Comparison of ENCODE assay signal across 25 mouse cellular contexts in the genomic region with DNA sequence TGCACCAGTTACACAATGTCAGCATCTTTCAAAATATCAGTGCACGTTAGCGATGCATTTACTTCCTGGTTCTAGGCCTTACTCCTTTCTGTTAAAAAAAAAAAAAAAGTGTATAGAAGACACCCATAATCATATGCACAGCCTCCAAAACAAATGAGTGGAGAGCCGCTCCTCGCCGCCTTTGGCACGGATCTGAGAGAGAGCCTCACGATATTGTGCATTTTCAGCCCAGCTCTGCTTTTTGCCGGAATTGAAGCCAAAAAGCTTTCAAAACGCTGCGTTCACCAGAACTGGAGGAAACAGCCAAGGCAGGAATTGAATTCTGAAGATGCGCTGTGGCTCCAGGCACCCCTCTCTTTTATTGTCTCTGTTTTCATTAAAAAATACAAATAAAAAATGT. TPM values are rescaled to one million over a fixed set of nuclear protein-coding genes. Genes with fewer than 3 reads are reported as not detected.
DNase-seq lines count a peak whose midpoint lies in the region; ATAC-seq and TF ChIP-seq lines count a peak whose summit lies in the region.
"Had no signal": no experiment of that assay in that cellular context is flagged by ENCODE, and none has a peak within 500 bp of the region (broad histone marks: within the 10 kb centered on the region; RNA-seq: fewer than 3 reads in every experiment).

No protein-coding gene starts in this region.

- no peak overlapping the region for H3K4me2 ChIP-seq in forebrain, embryonic 13.5 days
- H3K4me2 ChIP-seq in hindbrain, postnatal 0 days (ENCODE audit: low read depth, low read length), result no peak overlapping the region
- no peak overlapping the region for H3K4me2 ChIP-seq in hindbrain, embryonic 16.5 days (ENCODE audit: low read length)
- H3K4me2 ChIP-seq in midbrain, embryonic 14.5 days (ENCODE audit: low read length), result no peak overlapping the region
- H3K4me2 ChIP-seq in midbrain, embryonic 15.5 days, result no peak overlapping the region
- H3K4me2 ChIP-seq: embryonic facial prominence, embryonic 12.5 days; hindbrain, embryonic 12.5 days had no signal

- H3K27me3 ChIP-seq in forebrain, embryonic 13.5 days, result peaks cover 71% of the 10 kb centered on the region
- H3K27me3 ChIP-seq in forebrain, embryonic 10.5 days (ENCODE audit: poor library complexity, severe bottlenecking), result peaks cover 76% of the 10 kb centered on the region
- H3K27me3 ChIP-seq in hindbrain, postnatal 0 days (ENCODE audit: insufficient read depth, low read length), result peaks cover 3% of the 10 kb centered on the region
- no peaks in the 10 kb centered on the region for H3K27me3 ChIP-seq in hindbrain, embryonic 16.5 days (replicated peaks; ENCODE audit: control insufficient read depth, insufficient read depth, low read length)
- H3K27me3 ChIP-seq in midbrain, embryonic 14.5 days (ENCODE audit: control insufficient read depth, insufficient read depth, low read length), result peaks cover 9% of the 10 kb centered on the region; the same call in 1 of the 2 replicates
- H3K27me3 ChIP-seq in midbrain, embryonic 15.5 days (replicated peaks), result peaks cover 3% of the 10 kb centered on the region; the same call in 1 of the 2 replicates
- H3K27me3 ChIP-seq: embryonic facial prominence, embryonic 12.5 days had no signal

- H3K9me3 ChIP-seq in forebrain, embryonic 13.5 days (replicated peaks), result no peaks in the 10 kb centered on the region
- no peaks in the 10 kb centered on the region for H3K9me3 ChIP-seq in forebrain, embryonic 10.5 days
- H3K9me3 ChIP-seq in hindbrain, postnatal 0 days (ENCODE audit: low read length), result no peaks in the 10 kb centered on the region
- H3K9me3 ChIP-seq in hindbrain, embryonic 16.5 days (ENCODE audit: control insufficient read depth, low read length), result no peaks in the 10 kb centered on the region
- H3K9me3 ChIP-seq in midbrain, embryonic 14.5 days (ENCODE audit: control insufficient read depth, low read length), result no peaks in the 10 kb centered on the region
- H3K9me3 ChIP-seq in midbrain, embryonic 15.5 days, result no peaks in the 10 kb centered on the region
- H3K9me3 ChIP-seq: embryonic facial prominence, embryonic 12.5 days; heart, embryonic 10.5 days; hindbrain, embryonic 12.5 days had no signal

- no peak for DNase-seq in forebrain, embryonic 10.5 days (ENCODE audit: extremely low spot score, low spot score)
- peak; percentile 55 for DNase-seq in hindbrain, postnatal 0 days (ENCODE audit: low spot score)
- peak; percentile 32 for DNase-seq in midbrain, embryonic 14.5 days
- peak; percentile 74 for DNase-seq in brain, embryonic 14.5 days (ENCODE audit: low read depth)
- DNase-seq in cerebellum, postnatal 36 days, result no peak
- DNase-seq: adrenal gland, postnatal 10 days; cerebellum, adult 18-20 months; cerebellum, adult 9-11 months; embryo, embryonic 11 days; gastrocnemius, postnatal 10 days; heart, adult 18-20 months; heart, postnatal 10 days; heart, postnatal 4 days had no signal

- no peak overlapping the region for H3K27ac ChIP-seq in forebrain, embryonic 13.5 days
- H3K27ac ChIP-seq in forebrain, embryonic 10.5 days, result no peak overlapping the region
- H3K27ac ChIP-seq in hindbrain, postnatal 0 days, result no peak overlapping the region
- H3K27ac ChIP-seq in hindbrain, embryonic 16.5 days (ENCODE audit: low read depth, low read length), result no peak overlapping the region
- no peak overlapping the region for H3K27ac ChIP-seq in midbrain, embryonic 14.5 days (replicated peaks; ENCODE audit: low read depth, low read length)
- no peak overlapping the region for H3K27ac ChIP-seq in midbrain, embryonic 15.5 days
- H3K27ac ChIP-seq: embryonic facial prominence, embryonic 12.5 days; heart, embryonic 10.5 days; hindbrain, embryonic 12.5 days had no signal

- 66% methylated on average over 11 of the region's 11 CpGs for WGBS in forebrain, embryonic 13.5 days
- 93% methylated on average over 11 of the region's 11 CpGs for WGBS in forebrain, embryonic 10.5 days
- 53% methylated on average over 11 of the region's 11 CpGs for WGBS in hindbrain, postnatal 0 days
- WGBS in hindbrain, embryonic 16.5 days, result 58% methylated on average over 11 of the region's 11 CpGs
- 79% methylated on average over 11 of the region's 11 CpGs for WGBS in midbrain, embryonic 14.5 days
- WGBS in midbrain, embryonic 15.5 days, result 67% methylated on average over 11 of the region's 11 CpGs

- H3K4me1 ChIP-seq in forebrain, embryonic 13.5 days, result peaks cover 21% of the 10 kb centered on the region
- no peaks in the 10 kb centered on the region for H3K4me1 ChIP-seq in forebrain, embryonic 10.5 days
- H3K4me1 ChIP-seq in hindbrain, postnatal 0 days (ENCODE audit: insufficient read depth, low read length), result no peaks in the 10 kb centered on the region
- no peaks in the 10 kb centered on the region for H3K4me1 ChIP-seq in hindbrain, embryonic 16.5 days (ENCODE audit: control insufficient read depth, insufficient read depth, low read depth, low read length)
- H3K4me1 ChIP-seq in midbrain, embryonic 14.5 days (ENCODE audit: control insufficient read depth, insufficient read depth, low read length), result 0 out of 2 replicates have a peak, but pooled peaks cover 3% of the 10 kb centered on the region
- H3K4me1 ChIP-seq in midbrain, embryonic 15.5 days, result no peaks in the 10 kb centered on the region
- H3K4me1 ChIP-seq: embryonic facial prominence, embryonic 12.5 days; hindbrain, embryonic 12.5 days had no signal

- peak; percentile 21; the same call in 1 of the 2 replicates for ATAC-seq in forebrain, embryonic 13.5 days
- no peak for ATAC-seq in hindbrain, postnatal 0 days
- ATAC-seq in hindbrain, embryonic 16.5 days, result no peak
- no peak for ATAC-seq in midbrain, embryonic 14.5 days (ENCODE audit: low FRiP score, low TSS enrichment)
- ATAC-seq in midbrain, embryonic 15.5 days (replicated peaks), result no peak
- ATAC-seq: inflammation-experienced regulatory T-cells, adult 6 months; intestine, postnatal 0 days had no signal

- no peak overlapping the region for H3K9ac ChIP-seq in forebrain, embryonic 13.5 days
- no peak overlapping the region for H3K9ac ChIP-seq in hindbrain, postnatal 0 days (replicated peaks; ENCODE audit: low read length)
- H3K9ac ChIP-seq in hindbrain, embryonic 16.5 days (ENCODE audit: low read depth, low read length), result no peak overlapping the region
- no peak overlapping the region for H3K9ac ChIP-seq in midbrain, embryonic 14.5 days (replicated peaks; ENCODE audit: low read length)
- H3K9ac ChIP-seq in midbrain, embryonic 15.5 days, result no peak overlapping the region
- H3K9ac ChIP-seq: embryonic facial prominence, embryonic 12.5 days; hindbrain, embryonic 12.5 days had no signal

- H3K36me3 ChIP-seq in forebrain, embryonic 13.5 days (ENCODE audit: poor library complexity, severe bottlenecking), result peaks cover 3% of the 10 kb centered on the region; the same call in 1 of the 2 replicates
- no peaks in the 10 kb centered on the region for H3K36me3 ChIP-seq in forebrain, embryonic 10.5 days (replicated peaks)
- no peaks in the 10 kb centered on the region for H3K36me3 ChIP-seq in hindbrain, postnatal 0 days (ENCODE audit: insufficient read depth, low read length)
- H3K36me3 ChIP-seq in hindbrain, embryonic 16.5 days (ENCODE audit: control insufficient read depth, insufficient read depth, low read length), result no peaks in the 10 kb centered on the region
- H3K36me3 ChIP-seq in midbrain, embryonic 14.5 days (ENCODE audit: control insufficient read depth, insufficient read depth, low read length), result no peaks in the 10 kb centered on the region
- no peaks in the 10 kb centered on the region for H3K36me3 ChIP-seq in midbrain, embryonic 15.5 days (replicated peaks)
- H3K36me3 ChIP-seq: embryonic facial prominence, embryonic 12.5 days; heart, embryonic 10.5 days; hindbrain, embryonic 12.5 days had no signal

- no peak overlapping the region for H3K4me3 ChIP-seq in forebrain, embryonic 13.5 days
- H3K4me3 ChIP-seq in forebrain, embryonic 10.5 days, result no peak overlapping the region
- H3K4me3 ChIP-seq in hindbrain, postnatal 0 days (ENCODE audit: low read length), result no peak overlapping the region
- H3K4me3 ChIP-seq in hindbrain, embryonic 16.5 days (ENCODE audit: low read length), result no peak overlapping the region
- H3K4me3 ChIP-seq in midbrain, embryonic 14.5 days (replicated peaks; ENCODE audit: low read depth, low read length), result no peak overlapping the region
- no peak overlapping the region for H3K4me3 ChIP-seq in midbrain, embryonic 15.5 days
- H3K4me3 ChIP-seq: embryonic facial prominence, embryonic 12.5 days; heart, embryonic 10.5 days; hindbrain, embryonic 12.5 days had no signal

- no peak for TF ChIP-seq POLR2A in brain, embryonic 14.5 days (IDR thresholded peaks at IDR 0.05; ENCODE audit: borderline replicate concordance, extremely low read depth, insufficient read depth, insufficient read length, poor library complexity, severe bottlenecking)

- TF ChIP-seq CTCF in hindbrain, postnatal 0 days (IDR thresholded peaks at IDR 0.05; ENCODE audit: low read depth), result no peak
- no peak for TF ChIP-seq CTCF in brain, embryonic 14.5 days (IDR thresholded peaks at IDR 0.05; ENCODE audit: borderline replicate concordance, extremely low read depth, insufficient read depth, insufficient read length)

RNA-seq across cellular contexts. Expression of a gene that starts 48.2 kb away (rescaled TPM):
- polyA plus RNA-seq in forebrain, embryonic 13.5 days (2015; fragmentation: Nextera tagmentation; extraction: Ambion mirVana), result 7.7 and 8.8 TPM in 2 replicates
- 4.2 and 4.3 TPM in 2 replicates for polyA plus RNA-seq in forebrain, embryonic 10.5 days (2016; fragmentation: Nextera tagmentation; extraction: Ambion mirVana)
- 23.1 and 25.1 TPM in 2 replicates for total RNA-seq in hindbrain, postnatal 0 days (2014; rRNA removed)
- polyA plus RNA-seq in hindbrain, postnatal 0 days (2015; fragmentation: Nextera tagmentation; extraction: Ambion mirVana), result 2.5 and 2.7 TPM in 2 replicates
- polyA plus RNA-seq in hindbrain, embryonic 16.5 days (2015; fragmentation: Nextera tagmentation; extraction: Ambion mirVana), result 1.2 and 1.4 TPM in 2 replicates
- polyA plus RNA-seq in midbrain, embryonic 14.5 days (2014; fragmentation: Nextera tagmentation; extraction: Ambion mirVana), result 3.4 and 3.8 TPM in 2 replicates
- 2.2 and 2.4 TPM in 2 replicates for polyA plus RNA-seq in midbrain, embryonic 15.5 days (2015; fragmentation: Nextera tagmentation; extraction: Ambion mirVana)
- 23.5 and 30.1 TPM in 2 replicates for polyA plus RNA-seq in brain, embryonic 14.5 days (2012; rRNA removed)
- total RNA-seq: adrenal gland, postnatal 10 days; gastrocnemius, postnatal 4 days; heart, adult 18-20 months; heart, postnatal 10 days; heart, postnatal 4 days; MEL had no signal
- polyA plus RNA-seq: C2C12; heart, embryonic 10.5 days; heart, embryonic 14.5 days; inflammation-experienced regulatory T-cells, adult 6 months; intestine, postnatal 0 days had no signal

Comparison
In these comparisons a context has a peak if more than half of its experiments do, and no peak if none do; other contexts are left out.
1. DNase-seq: peak in hindbrain, postnatal 0 days (single experiment), midbrain, embryonic 14.5 days (single experiment) and brain, embryonic 14.5 days (single experiment); none in forebrain, embryonic 10.5 days (single experiment) and cerebellum, postnatal 36 days (0 of 2).